Mouse (Mus musculus) intestine, postnatal 0 days (tissue): ENCODE measurements around the gene Ryk. TPM values are rescaled to one million over a fixed set of nuclear protein-coding genes. Genes with fewer than 3 reads are reported as not detected.
A peak's percentile ranks its signal among the peaks of the same experiment; 100 is the strongest.

Source experiments
- ATAC-seq: fragments of 200-750 bp; cut with Nextera tagmentation; 2 replicates; pipeline ENCODE4 v1.8.0; 2017; ENCODE audit warnings: mild to moderate bottlenecking, moderate TSS enrichment, moderate library complexity
- H3K27ac ChIP-seq: fragments of 300-500 bp; sonication (generic); 2 replicates; pipeline ENCODE4 v1.5.1; 2014; ENCODE audit warnings: mild to moderate bottlenecking, low read depth, low read length, moderate library complexity
- H3K27me3 ChIP-seq: fragments of 300-500 bp; sonication (generic); replicated peaks from 2 replicates; pipeline ENCODE4 v1.6.1; 2014; ENCODE audit warnings: low read length, mixed read lengths; ENCODE audit not compliant: control insufficient read depth, insufficient read depth
- H3K36me3 ChIP-seq: fragments of 300-500 bp; sonication (generic); 2 replicates; pipeline ENCODE4 v1.6.1; 2014; ENCODE audit warnings: mild to moderate bottlenecking, moderate library complexity; ENCODE audit not compliant: control insufficient read depth, insufficient read depth
- H3K4me1 ChIP-seq: fragments of 300-500 bp; sonication (generic); replicated peaks from 2 replicates; pipeline ENCODE4 v1.6.1; 2014; ENCODE audit warnings: antibody characterized with exemption, low read length, mixed read lengths; ENCODE audit not compliant: control insufficient read depth, insufficient read depth
- H3K4me2 ChIP-seq: fragments of 300-500 bp; sonication (generic); replicated peaks from 2 replicates; pipeline ENCODE4 v1.6.1; 2014; ENCODE audit warnings: low read depth, mild to moderate bottlenecking, moderate library complexity
- H3K4me3 ChIP-seq: fragments of 300-500 bp; sonication (generic); 2 replicates; pipeline ENCODE4 v1.5.1; 2014; ENCODE audit warnings: low read depth, low read length
- H3K9ac ChIP-seq: fragments of 300-500 bp; sonication (generic); 2 replicates; pipeline ENCODE4 v1.6.1; 2014; ENCODE audit warnings: mild to moderate bottlenecking, low read depth, low read length
- H3K9me3 ChIP-seq: fragments of 300-500 bp; sonication (generic); 2 replicates; pipeline ENCODE4 v1.6.1; 2016; ENCODE audit warnings: mixed run types; ENCODE audit not compliant: control insufficient read depth
- CTCF ChIP-seq: sonication (generic); IDR thresholded peaks from 2 replicates; pipeline ENCODE4 v1.5.1; 2016; ENCODE audit warnings: low read depth, mild to moderate bottlenecking, control low read depth, antibody characterized with exemption, moderate library complexity
- WGBS: fragments of 180-500 bp; shearing (Covaris S2); extraction: QIAGEN DNeasy Blood & Tissue Kit; methylation state at CpG from one replicate; pipeline ENCODE4 v1.1.7; 2014; 5-methylcytosine and 5-hydroxymethylcytosine counted together
- polyA plus RNA-seq: library from polyadenylated mRNA; unstranded; fragments of >200 nt; fragmentation: Nextera tagmentation; extraction: Ambion mirVana; gene quantifications from 2 replicates; pipeline ENCODE4 v1.2.1, GENCODE M21; 2015

Gene Ryk
- polyA plus RNA-seq, 1 experiment from 2014 or later: 23.9 TPM

GRCm38 (mm10) chr9:102840792-102841778, 6.4 kb downstream of the Ryk start:
- TF ChIP-seq CTCF: no peak
- Histone ChIP-seq H3K4me2 (peak overlapping the region; percentile 10; the same call in 1 of the 2 replicates), H3K9ac (no peak overlapping the region), H3K36me3 (no peaks in the 10 kb centered on the region), H3K4me1 (peaks cover 22% of the 10 kb centered on the region), H3K4me3 (no peak overlapping the region), H3K27me3 (no peaks in the 10 kb centered on the region), H3K9me3 (no peaks in the 10 kb centered on the region), H3K27ac (no peak overlapping the region; the same call in 1 of the 2 replicates)
- no peak for ATAC-seq
- 26% methylated on average over 16 of the region's 16 CpGs for WGBS

GRCm38 (mm10) chr9:102841832-102842231, 7.1 kb downstream of the Ryk start:
- TF ChIP-seq CTCF: no peak
- no peaks in the 10 kb centered on the region for H3K9me3 ChIP-seq
- H3K9ac ChIP-seq: no peak overlapping the region
- H3K4me1 ChIP-seq: peaks cover 22% of the 10 kb centered on the region
- WGBS: 69% methylated on average over 1 of the region's 1 CpGs
- H3K36me3 ChIP-seq: no peaks in the 10 kb centered on the region
- H3K27ac ChIP-seq: no peak overlapping the region
- H3K4me2 ChIP-seq: no peak overlapping the region
- H3K4me3 ChIP-seq: no peak overlapping the region
- no peak for ATAC-seq
- H3K27me3 ChIP-seq: no peaks in the 10 kb centered on the region

GRCm38 (mm10) chr9:102842498-102842897, 7.8 kb downstream of the Ryk start:
- Histone ChIP-seq H3K9me3 (no peaks in the 10 kb centered on the region), H3K27ac (no peak overlapping the region), H3K4me3 (no peak overlapping the region), H3K27me3 (no peaks in the 10 kb centered on the region), H3K9ac (no peak overlapping the region), H3K4me2 (no peak overlapping the region), H3K4me1 (peaks cover 22% of the 10 kb centered on the region), H3K36me3 (no peaks in the 10 kb centered on the region)
- no peak for TF ChIP-seq CTCF
- 54% methylated on average over 8 of the region's 8 CpGs for WGBS
- ATAC-seq: no peak

GRCm38 (mm10) chr9:102843577-102843976, 8.9 kb downstream of the Ryk start:
- H3K4me3 ChIP-seq: no peak overlapping the region
- H3K27ac ChIP-seq: peak overlapping the region; percentile 21; the same call in 1 of the 2 replicates
- H3K9me3 ChIP-seq: no peaks in the 10 kb centered on the region
- peaks cover 25% of the 10 kb centered on the region for H3K4me1 ChIP-seq
- TF ChIP-seq CTCF: no peak
- no peak overlapping the region for H3K9ac ChIP-seq
- no peaks in the 10 kb centered on the region for H3K36me3 ChIP-seq
- H3K4me2 ChIP-seq: no peak overlapping the region; the same call in 1 of the 2 replicates
- WGBS: 10% methylated on average over 4 of the region's 4 CpGs
- no peaks in the 10 kb centered on the region for H3K27me3 ChIP-seq
- peak; percentile 55 for ATAC-seq

GRCm38 (mm10) chr9:102845851-102846250, 11.1 kb downstream of the Ryk start:
- Histone ChIP-seq H3K4me2 (no peak overlapping the region), H3K9ac (no peak overlapping the region), H3K27ac (peak overlapping the region; percentile 28; the same call in 1 of the 2 replicates), H3K36me3 (no peaks in the 10 kb centered on the region), H3K9me3 (no peaks in the 10 kb centered on the region), H3K27me3 (no peaks in the 10 kb centered on the region), H3K4me1 (peaks cover 21% of the 10 kb centered on the region), H3K4me3 (no peak overlapping the region)
- 44% methylated on average over 6 of the region's 6 CpGs for WGBS
- 0 out of 2 replicates have a peak, but pooled peaks have one; percentile 44 for ATAC-seq
- TF ChIP-seq CTCF: no peak

GRCm38 (mm10) chr9:102846348-102846747, 11.6 kb downstream of the Ryk start:
- Histone ChIP-seq H3K27me3 (no peaks in the 10 kb centered on the region), H3K4me3 (no peak overlapping the region), H3K9me3 (no peaks in the 10 kb centered on the region), H3K9ac (no peak overlapping the region), H3K4me1 (peaks cover 16% of the 10 kb centered on the region), H3K27ac (no peak overlapping the region), H3K4me2 (no peak overlapping the region), H3K36me3 (no peaks in the 10 kb centered on the region)
- no peak for ATAC-seq
- WGBS: 91% methylated on average over 5 of the region's 5 CpGs
- TF ChIP-seq CTCF: no peak
